Mouse (Mus musculus) layer of hippocampus, postnatal 10 days (tissue): ENCODE results near the gene Gtf2ird2. TPM values are rescaled to one million over a fixed set of nuclear protein-coding genes. Genes with fewer than 3 reads are reported as not detected.

ENCODE experiments used
- DNase-seq, 2 experiments: peaks; one replicate each; pipeline ENCODE4 v3.0.0; 2021; ENCODE audit warnings: low spot score in 2 of 2
- total RNA-seq, 2 experiments: library from RNA; stranded (reverse); gene quantifications; 2 replicates each; pipeline ENCODE4 v1.2.3; 2021

Gtf2ird2 gene
- total RNA-seq, 2 experiments from 2014 or later, result 13.1 to 14.7 TPM

GRCm38 (mm10) chr5:134232568-134232967, 48.7 kb downstream of the Gtf2ird2 start:
- no peak for DNase-seq

- DNase-seq, result no peak
These were observed 49.4 kb downstream of the Gtf2ird2 start for GRCm38 (mm10) chr5:134233244-134233651.

- DNase-seq, result no peak
These were observed 50.4 kb downstream of the Gtf2ird2 start for GRCm38 (mm10) chr5:134234205-134234604.

DNA sequence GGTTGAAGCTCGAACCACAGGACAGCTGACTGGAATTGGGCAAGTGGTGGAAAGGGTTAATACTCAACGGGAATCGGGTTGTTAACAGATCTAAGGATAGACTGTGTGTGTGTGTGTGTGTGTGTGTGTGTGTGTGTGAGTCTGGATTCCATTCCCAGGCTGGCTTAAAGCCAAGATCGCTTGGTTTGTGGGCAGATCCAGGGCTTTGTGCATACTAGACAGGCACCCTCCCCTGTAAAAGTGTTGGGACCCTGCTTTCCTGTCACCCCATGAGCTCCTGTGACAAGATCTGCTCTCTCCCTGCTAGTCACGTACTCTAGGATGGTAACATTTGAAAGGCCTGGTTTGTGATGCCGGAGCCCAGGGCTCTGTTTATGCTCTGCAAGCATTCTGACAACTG, 51.3 kb downstream of the Gtf2ird2 start:
- peak; percentile 66 to 68 for DNase-seq

DNA sequence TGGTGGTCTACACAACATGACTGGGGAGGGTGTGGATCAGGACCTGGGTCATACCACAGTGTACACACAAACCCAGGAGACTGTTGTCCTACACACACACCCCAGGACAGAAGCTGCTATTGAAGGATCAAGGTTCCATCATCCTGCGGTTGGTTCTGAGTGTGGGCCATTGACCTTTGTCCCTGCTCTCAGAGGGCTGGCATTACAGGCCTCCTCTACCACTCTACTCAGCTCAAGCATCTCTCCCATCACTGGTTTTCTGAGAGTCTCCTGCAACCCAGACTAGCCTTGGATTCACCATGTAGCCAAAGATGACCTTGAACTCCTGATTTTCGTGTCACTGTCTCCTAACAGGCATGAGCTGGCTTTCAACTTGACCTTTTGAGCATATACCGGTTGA, 52.4 kb downstream of the Gtf2ird2 start:
- DNase-seq, result no peak

- no peak for DNase-seq
These were observed 53.0 kb downstream of the Gtf2ird2 start for GRCm38 (mm10) chr5:134236796-134237195.

- DNase-seq, result no peak
These were observed 53.7 kb downstream of the Gtf2ird2 start for GRCm38 (mm10) chr5:134237508-134237907.

DNA sequence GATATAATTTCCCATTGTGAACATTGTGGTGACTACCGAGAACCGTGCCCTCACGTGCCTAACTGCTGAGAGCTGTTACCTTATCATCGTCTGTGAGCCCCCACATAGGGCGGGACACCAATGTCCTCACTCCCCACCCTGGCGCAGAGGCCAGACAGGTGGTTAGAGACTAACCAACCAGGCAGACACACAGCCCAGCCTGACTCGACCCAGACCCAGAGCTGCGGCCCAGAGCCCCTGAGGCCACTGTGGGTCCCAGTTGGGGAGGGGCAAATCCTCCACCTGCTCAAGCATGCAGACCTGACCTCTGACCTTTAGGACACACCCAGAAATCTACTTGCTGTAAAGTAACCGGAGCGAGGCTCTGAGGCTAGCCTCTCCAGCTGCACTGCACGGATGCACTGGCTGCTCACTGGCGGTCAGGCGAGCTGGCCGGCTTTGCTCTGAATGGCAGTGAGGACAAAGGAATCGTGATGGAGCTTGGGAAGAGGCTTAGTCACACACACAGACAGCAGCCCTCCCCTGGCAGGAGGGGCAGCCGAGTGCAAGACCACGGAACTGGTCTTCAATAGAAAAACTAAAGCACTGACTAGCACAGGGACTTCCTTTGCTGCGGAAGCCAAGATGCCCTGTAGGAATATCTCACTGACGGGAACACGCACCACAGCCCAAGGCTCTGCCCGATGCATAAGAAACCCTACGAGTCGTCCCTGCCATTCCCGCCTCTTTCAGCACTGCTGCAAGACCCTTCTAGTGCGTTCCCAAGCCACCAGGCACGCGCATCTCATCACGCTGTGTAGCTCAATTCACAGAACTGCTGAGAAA, 54.3 kb downstream of the Gtf2ird2 start:
- DNase-seq, result peak in 1 of 2 experiments; percentile 39

- no peak for DNase-seq
These were observed 58.0 kb downstream of the Gtf2ird2 start for GRCm38 (mm10) chr5:134241831-134242230.

GRCm38 (mm10) chr5:134243661-134244436, 60.0 kb downstream of the Gtf2ird2 start:
- no peak for DNase-seq

- DNase-seq, result no peak
These were observed 61.1 kb downstream of the Gtf2ird2 start for GRCm38 (mm10) chr5:134244890-134245289.

- no peak for DNase-seq
These were observed 62.3 kb downstream of the Gtf2ird2 start for GRCm38 (mm10) chr5:134246146-134246545.

DNA sequence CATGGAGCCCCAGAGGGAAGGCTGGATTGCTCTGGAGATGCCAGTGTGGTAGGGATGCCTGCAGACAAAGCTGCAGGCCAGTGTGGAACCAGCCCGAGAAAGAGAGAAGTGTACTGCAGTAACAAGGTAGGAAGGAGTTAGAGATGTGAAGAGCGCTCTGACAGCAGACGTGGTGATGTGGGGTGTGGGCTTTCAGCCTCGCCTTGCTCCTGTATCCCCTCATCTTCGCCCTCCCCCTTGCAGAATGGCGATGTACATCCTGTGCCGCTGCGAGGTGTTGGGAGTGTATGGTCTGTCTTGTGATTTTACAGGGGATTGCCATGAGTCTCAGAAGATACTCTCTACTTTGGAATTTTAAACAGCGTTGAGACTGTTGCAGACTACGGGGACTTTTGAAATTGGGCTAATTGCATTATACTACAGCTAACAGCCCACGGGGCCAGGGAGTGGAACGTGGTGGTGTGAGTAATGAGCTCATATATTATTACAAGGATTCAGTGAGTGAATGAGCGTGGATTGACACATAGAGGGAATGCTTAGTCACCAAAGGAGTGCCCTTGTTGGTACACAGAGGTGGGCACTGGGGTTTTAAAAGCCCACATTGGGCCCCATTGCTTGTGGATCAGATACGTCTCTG, 64.9 kb downstream of the Gtf2ird2 start:
- no peak for DNase-seq

- DNase-seq, result no peak
These were observed 65.4 kb downstream of the Gtf2ird2 start for GRCm38 (mm10) chr5:134249245-134249649.

- no peak for DNase-seq
These were observed 66.8 kb downstream of the Gtf2ird2 start for GRCm38 (mm10) chr5:134250601-134251000.

- DNase-seq, result no peak
These were observed 67.3 kb downstream of the Gtf2ird2 start for GRCm38 (mm10) chr5:134251083-134251482.

- DNase-seq, result no peak
These were observed 70.0 kb downstream of the Gtf2ird2 start for GRCm38 (mm10) chr5:134253806-134254205.

- DNase-seq, result no peak
These were observed 71.5 kb downstream of the Gtf2ird2 start for GRCm38 (mm10) chr5:134255294-134255693.

- no peak for DNase-seq
These were observed 73.7 kb downstream of the Gtf2ird2 start for GRCm38 (mm10) chr5:134257349-134258031.

GRCm38 (mm10) chr5:134258395-134258794, 74.6 kb downstream of the Gtf2ird2 start:
- DNase-seq, result no peak

DNA sequence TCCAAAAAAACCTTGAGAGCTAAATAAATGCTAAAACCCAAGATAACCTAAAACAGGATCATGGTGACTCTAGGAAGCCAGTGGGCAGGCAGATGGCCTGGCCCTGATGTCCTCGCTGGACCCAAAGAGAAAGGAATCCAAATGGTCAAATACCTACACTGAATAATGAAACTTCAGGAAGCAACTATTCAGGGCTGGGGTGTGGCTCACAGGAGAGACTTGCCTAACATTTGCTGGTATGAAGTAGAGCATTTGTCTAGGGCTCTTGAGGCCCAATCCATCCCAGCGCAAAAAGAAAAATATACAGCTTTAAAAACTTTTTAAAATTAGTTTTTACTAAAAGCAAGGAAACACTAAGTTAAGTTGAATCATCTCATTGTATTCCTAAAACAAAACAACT, 75.1 kb downstream of the Gtf2ird2 start:
- no peak for DNase-seq
